Mouse (Mus musculus) erythroid progenitor cell, adult 5-6 weeks (primary cell): ENCODE measurements around the gene Socs2. TPM values are rescaled to one million over a fixed set of nuclear protein-coding genes. Genes with fewer than 3 reads are reported as not detected.

ENCODE experiments used
- ATAC-seq: replicated peaks from 2 replicates; pipeline ENCODE4 v1.8.0; 2016; ENCODE audit warnings: moderate number of reproducible peaks, mild to moderate bottlenecking, moderate TSS enrichment, inconsistent platforms; ENCODE audit not compliant: poor library complexity, low FRiP score, severe bottlenecking
- total RNA-seq, 2 experiments: library from RNA; stranded (forward) in 1 of 2; stranded (reverse) in 1 of 2; fragments of 150-400 nt in 1 of 2; fragments of 186-747, 209-891 nt in 1 of 2; gene quantifications; 2 replicates each; pipeline versions ENCODE4 v1.2.3 to v1.2.4; 2015 to 2017; ENCODE audit warnings: low replicate concordance in 2 of 2

Socs2 gene
- total RNA-seq, 2 experiments from 2014 or later: not detected

DNA sequence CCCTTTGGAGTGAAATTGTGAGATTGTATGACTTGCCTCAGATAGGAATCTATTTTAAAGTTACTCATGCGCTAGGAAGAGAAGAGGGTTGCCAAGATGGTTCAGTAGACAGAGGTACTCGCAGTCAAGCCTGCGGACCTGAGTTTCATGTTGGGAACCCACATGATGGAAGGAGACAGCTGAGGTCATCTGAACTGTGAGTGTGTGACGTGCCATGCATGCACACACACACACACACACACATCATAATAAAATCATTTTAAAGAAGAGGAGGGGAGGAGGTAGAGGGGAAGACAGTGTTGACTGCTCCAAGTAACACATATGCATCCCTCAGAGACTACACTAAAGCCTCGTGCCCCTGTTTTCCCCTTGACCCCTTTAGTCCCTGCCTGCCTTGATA, 56.9 kb downstream of the Socs2 start:
- no peak for ATAC-seq

GRCm38 (mm10) chr10:95357721-95358120, 59.3 kb downstream of the Socs2 start:
- ATAC-seq: no peak

GRCm38 (mm10) chr10:95356711-95357110, 60.3 kb downstream of the Socs2 start:
- ATAC-seq: no peak

- ATAC-seq: no peak
These were observed 61.2 kb downstream of the Socs2 start for GRCm38 (mm10) chr10:95355678-95356268.

GRCm38 (mm10) chr10:95354673-95355072, 62.3 kb downstream of the Socs2 start:
- ATAC-seq: no peak

DNA sequence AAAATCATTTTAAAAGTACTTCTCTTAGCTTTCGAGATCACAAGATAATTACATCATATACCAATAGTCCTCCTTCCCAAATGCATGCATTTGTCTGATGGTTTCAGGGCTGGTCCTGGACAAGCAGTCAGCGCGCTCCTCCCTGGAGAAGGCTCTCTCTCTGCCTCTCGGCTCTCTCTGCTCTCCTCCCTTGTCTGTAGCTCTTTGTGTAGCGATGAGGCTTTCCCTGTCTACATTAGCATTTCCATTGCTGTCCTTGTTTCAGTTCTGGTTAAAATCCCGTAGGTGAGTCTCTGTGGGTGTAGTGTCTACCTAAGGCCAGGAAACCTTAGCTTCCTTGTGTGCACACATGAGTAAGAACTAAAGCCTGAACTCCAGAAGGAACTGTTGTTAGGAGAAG, 62.9 kb downstream of the Socs2 start:
- no peak for ATAC-seq

DNA sequence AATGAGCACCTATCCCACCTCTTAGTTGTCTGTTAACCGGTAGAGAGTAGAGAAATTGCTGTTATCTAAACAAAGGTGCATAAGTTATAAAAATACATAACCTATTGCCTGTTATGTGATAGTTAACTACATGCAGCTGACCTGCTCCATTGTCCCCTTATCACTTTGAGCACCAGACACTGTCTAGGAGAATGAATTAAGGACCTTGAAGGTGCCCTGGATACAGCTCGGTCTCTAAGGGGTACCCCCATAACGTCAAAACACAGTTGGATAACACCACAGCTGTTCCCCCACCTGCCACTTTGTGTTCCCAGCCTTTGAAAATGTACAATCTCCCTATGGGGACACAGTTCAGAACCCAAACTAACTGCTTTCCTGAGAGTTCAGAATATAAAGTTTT, 68.5 kb downstream of the Socs2 start:
- no peak for ATAC-seq

DNA sequence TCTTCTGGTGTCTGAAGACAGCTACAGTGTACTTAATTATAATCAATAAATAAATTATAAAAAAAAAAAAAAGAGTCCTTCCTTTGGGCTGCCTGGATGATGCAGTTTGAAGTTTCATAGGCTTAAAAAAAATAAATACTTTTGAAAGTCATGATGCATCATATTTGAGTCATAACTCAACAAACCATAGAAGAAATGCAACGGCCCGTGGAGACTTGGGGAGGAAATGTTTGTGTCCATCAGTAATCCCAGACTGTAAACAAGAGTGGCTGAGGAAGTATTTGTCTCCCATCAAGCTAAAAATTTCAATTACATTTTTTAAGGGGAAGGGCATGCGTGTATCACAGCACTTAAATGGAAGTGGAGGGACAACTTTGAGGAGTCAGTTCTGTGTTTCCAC, 69.2 kb downstream of the Socs2 start:
- no peak for ATAC-seq

- ATAC-seq: no peak
These were observed 74.0 kb downstream of the Socs2 start for GRCm38 (mm10) chr10:95342833-95343590.

GRCm38 (mm10) chr10:95340676-95341075, 76.3 kb downstream of the Socs2 start:
- ATAC-seq: no peak

DNA sequence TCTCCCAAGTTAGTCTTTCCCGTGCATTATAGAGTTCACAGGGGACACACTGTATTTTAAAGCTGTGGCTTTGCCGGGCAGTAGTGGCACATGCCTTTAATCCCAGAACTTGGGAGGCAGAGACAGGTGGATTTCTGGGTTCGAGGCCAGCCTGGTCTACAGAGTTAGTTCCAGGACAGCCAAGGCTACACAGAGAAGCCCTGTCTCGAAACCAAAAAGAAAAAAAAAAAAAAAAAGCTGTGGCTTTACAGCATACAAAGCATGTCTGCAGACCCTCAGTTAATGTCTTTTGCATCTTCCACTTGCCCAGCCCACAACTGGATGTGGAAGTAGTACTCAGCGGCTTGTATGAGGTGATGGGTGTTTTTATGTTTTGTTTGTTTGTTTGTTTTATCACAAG, 79.4 kb downstream of the Socs2 start:
- ATAC-seq: no peak

DNA sequence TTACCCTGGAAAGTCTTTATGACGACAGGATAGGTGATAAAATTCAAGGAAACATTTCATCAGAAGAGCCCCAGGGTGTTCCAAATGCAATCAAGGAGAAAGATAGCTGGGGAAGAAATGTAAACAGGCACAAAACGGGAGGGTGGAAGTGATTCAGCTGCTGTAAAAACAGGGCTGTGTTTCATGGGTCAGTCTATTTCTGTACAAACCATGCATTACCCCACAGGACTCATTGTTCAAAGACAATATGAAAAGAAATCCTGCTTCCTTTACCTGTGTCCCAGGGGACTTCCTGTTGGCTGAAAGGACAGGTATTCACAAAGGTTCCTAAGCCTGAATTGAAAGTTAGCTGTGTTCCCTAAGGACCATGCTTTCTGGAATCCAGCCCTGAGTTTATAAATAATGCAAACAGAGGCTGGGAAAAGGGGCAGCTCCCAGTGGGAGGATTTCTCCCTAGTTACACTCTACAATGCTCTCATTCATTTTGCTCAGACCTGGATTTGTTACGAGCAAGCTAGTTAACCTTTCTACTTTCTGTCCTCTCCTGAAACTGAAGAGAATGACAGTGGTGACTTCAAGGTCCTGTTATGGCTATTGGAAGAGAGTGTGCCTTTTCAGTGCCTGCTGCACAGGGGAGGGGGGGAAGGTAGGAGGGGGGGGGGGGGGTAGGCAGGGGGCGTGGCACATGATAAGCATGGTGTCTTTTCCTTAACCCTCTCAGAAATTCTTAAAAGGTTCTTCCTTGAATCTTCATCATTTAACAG, 80.0 kb downstream of the Socs2 start:
- no peak for ATAC-seq

Other genes starting within 250 kb of the Socs2 start
- gene Cradd, start 93.0 kb downstream of the Socs2 start, total RNA-seq (2015; ENCODE audit: low replicate concordance): 0.84 and 1.1 TPM in 2 replicates
- 1.5 TPM in 1 of 2 replicates, not detected in the other for gene Cradd, start 93.0 kb downstream of the Socs2 start, total RNA-seq (2017; ENCODE audit: low replicate concordance)
- 72.5 and 85.8 TPM in 2 replicates for gene Mrpl42, start 84.8 kb upstream of the Socs2 start, total RNA-seq (2015; ENCODE audit: low replicate concordance)
- 31.6 and 34.5 TPM in 2 replicates for gene Mrpl42, start 84.8 kb upstream of the Socs2 start, total RNA-seq (2017; ENCODE audit: low replicate concordance)
- 183 and 257 TPM in 2 replicates for gene Ube2n, start 98.0 kb upstream of the Socs2 start, total RNA-seq (2015; ENCODE audit: low replicate concordance)
- 59.2 and 65.6 TPM in 2 replicates for gene Ube2n, start 98.0 kb upstream of the Socs2 start, total RNA-seq (2017; ENCODE audit: low replicate concordance)
- 271 and 342 TPM in 2 replicates for gene Nudt4, start 147.0 kb upstream of the Socs2 start, total RNA-seq (2015; ENCODE audit: low replicate concordance)
- 296 and 327 TPM in 2 replicates for gene Nudt4, start 147.0 kb upstream of the Socs2 start, total RNA-seq (2017; ENCODE audit: low replicate concordance)